Mouse (Mus musculus) kidney, adult 2 months (tissue): Measurements from ENCODE around the gene Bcap31.

Experiments used
- CTCF ChIP-seq: fragments of 200-500 bp; conservative IDR thresholded peaks from 2 replicates; pipeline ENCODE4 v1.5.1; 2011; ENCODE audit warnings: low read depth, mild to moderate bottlenecking, control low read depth, low read length, moderate library complexity, mixed read lengths; ENCODE audit not compliant: insufficient read depth, insufficient read length
- POLR2A ChIP-seq: fragments of 200-500 bp; IDR thresholded peaks from one replicate; pipeline ENCODE4 v1.6.1; 2011; ENCODE audit warnings: low read depth, low read length, control low read depth

DNA sequence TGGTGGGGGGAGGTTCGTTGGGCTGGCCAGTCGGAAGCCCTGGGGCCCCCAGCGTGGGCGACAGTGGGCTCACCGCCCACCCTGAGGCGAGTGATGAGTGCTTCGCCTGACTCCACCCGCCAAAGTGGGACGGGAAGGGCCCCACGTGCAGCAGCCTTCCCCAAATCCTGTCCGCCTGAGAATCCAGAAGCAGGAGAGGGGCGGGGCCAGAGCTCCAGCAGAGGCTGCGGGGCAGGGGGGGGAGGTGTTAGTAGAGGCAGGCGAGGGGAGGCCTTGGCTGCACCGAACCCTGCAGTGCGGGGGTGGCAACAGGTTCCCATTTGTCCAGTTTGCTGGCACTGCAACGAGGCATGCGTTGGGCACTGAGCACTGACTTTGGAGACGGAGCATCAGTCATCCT, 78.6 kb downstream of the Bcap31 start:
- no peak for TF ChIP-seq POLR2A
- no peak for TF ChIP-seq CTCF
